Mouse (Mus musculus): ENCODE results near the gene Afmid.

Afmid gene

GRCm38 (mm10) chr11:117854241-117854640 lies 28.5 kb downstream of the Afmid start:
- no peak for DNase-seq

GRCm38 (mm10) chr11:117855360-117855759 lies 29.6 kb downstream of the Afmid start:
- no peak for DNase-seq

- DNase-seq: no peak
Measured at GRCm38 (mm10) chr11:117855975-117856374, 30.3 kb downstream of the Afmid start.

- no peak for DNase-seq
Measured at GRCm38 (mm10) chr11:117857462-117857861, 31.7 kb downstream of the Afmid start.

GRCm38 (mm10) chr11:117858392-117858791 lies 32.7 kb downstream of the Afmid start:
- DNase-seq: no peak

- no peak for DNase-seq
Measured at GRCm38 (mm10) chr11:117860601-117861000, 34.9 kb downstream of the Afmid start, which contains the start of gene Tmem235. Gene Tmem235, plus strand, starts transcription at chr11:117860752.

GRCm38 (mm10) chr11:117863174-117863856 lies 37.6 kb downstream of the Afmid start:
- peak; percentile 71 for DNase-seq

- no peak for DNase-seq
Measured at GRCm38 (mm10) chr11:117864805-117865204, 39.1 kb downstream of the Afmid start.

GRCm38 (mm10) chr11:117865988-117866387 lies 40.3 kb downstream of the Afmid start:
- peak; percentile 66 for DNase-seq

- DNase-seq: peak; percentile 81
Measured at GRCm38 (mm10) chr11:117870688-117871365, 45.1 kb downstream of the Afmid start.

- DNase-seq: no peak
Measured at GRCm38 (mm10) chr11:117871376-117871775, 45.7 kb downstream of the Afmid start.

GRCm38 (mm10) chr11:117871911-117872584 lies 46.3 kb downstream of the Afmid start:
- DNase-seq: no peak

GRCm38 (mm10) chr11:117872861-117873608 lies 47.3 kb downstream of the Afmid start, which contains the start of gene Tha1:
Gene Tha1, minus strand, starts transcription at chr11:117873481.
- DNase-seq: peak; percentile 90

GRCm38 (mm10) chr11:117874419-117874818 lies 48.7 kb downstream of the Afmid start:
- DNase-seq: no peak

GRCm38 (mm10) chr11:117875681-117876080 lies 50.0 kb downstream of the Afmid start:
- DNase-seq: no peak

GRCm38 (mm10) chr11:117877917-117878745 lies 52.4 kb downstream of the Afmid start:
- DNase-seq: peak; percentile 67

GRCm38 (mm10) chr11:117878892-117879291 lies 53.2 kb downstream of the Afmid start:
- DNase-seq: no peak

- no peak for DNase-seq
Measured at GRCm38 (mm10) chr11:117879676-117880075, 54.0 kb downstream of the Afmid start.

- no peak for DNase-seq
Measured at GRCm38 (mm10) chr11:117880336-117880976, 54.7 kb downstream of the Afmid start.

- no peak for DNase-seq
Measured at GRCm38 (mm10) chr11:117880977-117881358, 55.2 kb downstream of the Afmid start.

- DNase-seq: peak; percentile 76
Measured at GRCm38 (mm10) chr11:117881787-117882186, 56.1 kb downstream of the Afmid start.
